Mouse (Mus musculus) liver, postnatal 0 days (tissue): ENCODE results near the gene Rffl.

Source experiments
- CTCF ChIP-seq: sonication (generic); IDR thresholded peaks from 2 replicates; pipeline ENCODE4 v1.5.1; 2016; ENCODE audit warnings: antibody characterized with exemption, low read depth
- EP300 ChIP-seq: IDR thresholded peaks from 2 replicates; pipeline ENCODE4 v1.6.1; 2016; ENCODE audit warnings: antibody characterized with exemption, low read depth, mild to moderate bottlenecking

DNA sequence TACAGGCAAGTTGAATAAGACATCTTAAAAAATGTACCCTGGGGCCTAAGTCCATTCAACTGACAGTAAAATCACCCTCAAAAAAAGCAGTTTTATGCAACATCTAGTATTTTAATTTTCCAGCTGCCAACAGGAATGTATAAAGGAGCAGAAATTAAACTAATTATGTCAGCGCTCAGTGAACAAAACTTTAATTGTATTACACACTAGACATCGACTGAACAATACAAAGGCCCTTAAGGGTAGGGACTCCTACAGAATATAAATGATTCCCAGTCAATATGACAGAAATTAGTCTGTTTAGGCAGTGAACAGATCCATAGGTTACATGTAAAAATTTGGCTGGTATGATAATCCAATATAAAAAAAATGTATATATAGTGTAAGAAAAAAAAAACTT lies 8.0 kb downstream of the Rffl start:
- no peak for TF ChIP-seq CTCF
- no peak for TF ChIP-seq EP300
